Comparison of ENCODE assay signal across 8 mouse cellular contexts in genomic region chr11:97468639-97469287, GRCm38 (mm10). TPM values are rescaled to one million over a fixed set of nuclear protein-coding genes. Genes with fewer than 3 reads are reported as not detected.
DNase-seq lines count a peak whose midpoint lies in the region; ATAC-seq lines count a peak whose summit lies in the region.

No protein-coding gene starts in this region.

- H3K9me3 ChIP-seq in embryonic facial prominence, embryonic 12.5 days = no peaks in the 10 kb centered on the region
- no peaks in the 10 kb centered on the region for H3K9me3 ChIP-seq in limb, embryonic 15.5 days

- H3K4me3 ChIP-seq in embryonic facial prominence, embryonic 12.5 days = no peak overlapping the region
- H3K4me3 ChIP-seq in limb, embryonic 15.5 days = no peak overlapping the region

- H3K9ac ChIP-seq in embryonic facial prominence, embryonic 12.5 days = no peak overlapping the region
- H3K9ac ChIP-seq in limb, embryonic 15.5 days = no peak overlapping the region

- H3K36me3 ChIP-seq in embryonic facial prominence, embryonic 12.5 days = peaks cover 86% of the 10 kb centered on the region
- peaks cover 97% of the 10 kb centered on the region for H3K36me3 ChIP-seq in limb, embryonic 15.5 days

- H3K4me2 ChIP-seq in embryonic facial prominence, embryonic 12.5 days (replicated peaks) = no peak overlapping the region
- H3K4me2 ChIP-seq in limb, embryonic 15.5 days = no peak overlapping the region

- peak; percentile 86 for DNase-seq in 416B (ENCODE audit: low read depth)
- peak; percentile 87 to 93 for DNase-seq in adrenal gland, postnatal 36 days
- DNase-seq in heart, adult 8-10 months (ENCODE audit: low spot score) = peak; percentile 84
- peak; percentile 69 to 88 for DNase-seq in kidney, adult 8-10 months
- DNase-seq in spleen, postnatal 36 days (ENCODE audit: low spot score in 2 of 2) = peak; percentile 70 to 83

- H3K27me3 ChIP-seq in embryonic facial prominence, embryonic 12.5 days = no peaks in the 10 kb centered on the region
- no peaks in the 10 kb centered on the region for H3K27me3 ChIP-seq in limb, embryonic 15.5 days

- 48% methylated on average over 14 of the region's 14 CpGs for WGBS in embryonic facial prominence, embryonic 12.5 days
- WGBS in limb, embryonic 15.5 days = 45% methylated on average over 14 of the region's 14 CpGs

- H3K27ac ChIP-seq in embryonic facial prominence, embryonic 12.5 days = no peak overlapping the region
- no peak overlapping the region for H3K27ac ChIP-seq in limb, embryonic 15.5 days

- H3K4me1 ChIP-seq in embryonic facial prominence, embryonic 12.5 days = 0 out of 2 replicates have a peak, but pooled peaks cover 4% of the 10 kb centered on the region
- H3K4me1 ChIP-seq in limb, embryonic 15.5 days = peaks cover 13% of the 10 kb centered on the region; the same call in 1 of the 2 replicates

- peak; percentile 54; the same call in 1 of the 2 replicates for ATAC-seq in embryonic facial prominence, embryonic 12.5 days (ENCODE audit: insufficient number of reproducible peaks, insufficient read depth, low FRiP score, low TSS enrichment)
- peak; percentile 17; the same call in 1 of the 2 replicates for ATAC-seq in limb, embryonic 15.5 days (ENCODE audit: insufficient number of reproducible peaks, low FRiP score, low TSS enrichment, low read depth)
- peak; percentile 89 for ATAC-seq in monocyte, adult 5-6 weeks (replicated peaks; ENCODE audit: insufficient number of reproducible peaks, low FRiP score, low TSS enrichment, poor library complexity, severe bottlenecking)

RNA-seq across cellular contexts. Expression of gene 4933428G20Rik, which starts 31.4 kb away (rescaled TPM):
- under 1 TPM in 1 of 2 experiments, not detected in 1; 0.33 TPM for total RNA-seq in adrenal gland, postnatal 36 days (2021)
- polyA plus RNA-seq in embryonic facial prominence, embryonic 12.5 days (2016; fragmentation: Nextera tagmentation; extraction: Ambion mirVana) = 1.1 and 1.4 TPM in 2 replicates
- total RNA-seq in heart, adult 8-10 months (2022) = not detected
- polyA plus RNA-seq in limb, embryonic 15.5 days (2015; fragmentation: Nextera tagmentation; extraction: Ambion mirVana) = 0.93 and 1.1 TPM in 2 replicates
- total RNA-seq in monocyte, adult 5-6 weeks (2017) = not detected in 3 replicates

RNA-seq across cellular contexts. Expression of gene Arhgap23, which starts 53.4 kb away (rescaled TPM):
- total RNA-seq in adrenal gland, postnatal 36 days (2021) = 10 to 100 TPM; 28.6 to 37.3 TPM
- 8.5 and 10.1 TPM in 2 replicates for polyA plus RNA-seq in embryonic facial prominence, embryonic 12.5 days (2016; fragmentation: Nextera tagmentation; extraction: Ambion mirVana)
- total RNA-seq in heart, adult 8-10 months (2022) = 10 to 100 TPM; 13.3 to 14.9 (median 14.0) TPM
- polyA plus RNA-seq in limb, embryonic 15.5 days (2015; fragmentation: Nextera tagmentation; extraction: Ambion mirVana) = 7.8 and 8.4 TPM in 2 replicates
- total RNA-seq in monocyte, adult 5-6 weeks (2017) = 4.7 to 5.8 TPM (median 5.0 TPM) in 3 replicates

Comparison
In these comparisons a context has a peak if more than half of its experiments do, and no peak if none do; other contexts are left out.
1. ATAC-seq: peak in every context shown above with its lines; median percentile 89 in monocyte, adult 5-6 weeks; 54 in embryonic facial prominence, embryonic 12.5 days; 17 in limb, embryonic 15.5 days.